Mouse (Mus musculus): ENCODE data around the gene Tnfrsf11a.

Gene Tnfrsf11a

GRCm38 (mm10) chr1:105829171-105829570 lies 48.7 kb downstream of the Tnfrsf11a start:
- no peak for DNase-seq (ENCODE audit: low spot score)

- no peak for DNase-seq (ENCODE audit: low spot score)
Measured at GRCm38 (mm10) chr1:105832784-105833183, 52.3 kb downstream of the Tnfrsf11a start.

GRCm38 (mm10) chr1:105842950-105843349 lies 62.4 kb downstream of the Tnfrsf11a start:
- DNase-seq (ENCODE audit: low spot score), result no peak

- peak; percentile 63 for DNase-seq (ENCODE audit: low spot score)
Measured at GRCm38 (mm10) chr1:105843386-105843785, 62.9 kb downstream of the Tnfrsf11a start.

- DNase-seq (ENCODE audit: low spot score), result peak; percentile 30
Measured at GRCm38 (mm10) chr1:105843856-105844255, 63.3 kb downstream of the Tnfrsf11a start.

- DNase-seq (ENCODE audit: low spot score), result peak; percentile 30
Measured at GRCm38 (mm10) chr1:105844341-105845006, 64.0 kb downstream of the Tnfrsf11a start.

GRCm38 (mm10) chr1:105846431-105846830 lies 65.9 kb downstream of the Tnfrsf11a start:
- DNase-seq (ENCODE audit: low spot score), result no peak

GRCm38 (mm10) chr1:105848806-105849205 lies 68.3 kb downstream of the Tnfrsf11a start:
- DNase-seq (ENCODE audit: low spot score), result no peak

GRCm38 (mm10) chr1:105851341-105851740 lies 70.8 kb downstream of the Tnfrsf11a start:
- no peak for DNase-seq (ENCODE audit: low spot score)

GRCm38 (mm10) chr1:105859740-105860139 lies 79.2 kb downstream of the Tnfrsf11a start:
- no peak for DNase-seq (ENCODE audit: low spot score)

GRCm38 (mm10) chr1:105876589-105876988 lies 96.1 kb downstream of the Tnfrsf11a start:
- DNase-seq (ENCODE audit: low spot score), result no peak

- DNase-seq (ENCODE audit: low spot score), result no peak
Measured at GRCm38 (mm10) chr1:105877808-105878207, 97.3 kb downstream of the Tnfrsf11a start.

- DNase-seq (ENCODE audit: low spot score), result no peak
Measured at GRCm38 (mm10) chr1:105878416-105878815, 97.9 kb downstream of the Tnfrsf11a start.

- peak; percentile 72 for DNase-seq (ENCODE audit: low spot score)
Measured at GRCm38 (mm10) chr1:105880555-105881304, 100.2 kb downstream of the Tnfrsf11a start.

GRCm38 (mm10) chr1:105881466-105881865 lies 100.9 kb downstream of the Tnfrsf11a start:
- no peak for DNase-seq (ENCODE audit: low spot score)

GRCm38 (mm10) chr1:105883498-105883897 lies 103.0 kb downstream of the Tnfrsf11a start:
- no peak for DNase-seq (ENCODE audit: low spot score)

- no peak for DNase-seq (ENCODE audit: low spot score)
Measured at GRCm38 (mm10) chr1:105885101-105885500, 104.6 kb downstream of the Tnfrsf11a start.

- DNase-seq (ENCODE audit: low spot score), result no peak
Measured at GRCm38 (mm10) chr1:105885575-105885974, 105.1 kb downstream of the Tnfrsf11a start.

GRCm38 (mm10) chr1:105886358-105886757 lies 105.8 kb downstream of the Tnfrsf11a start:
- DNase-seq (ENCODE audit: low spot score), result no peak

GRCm38 (mm10) chr1:105891032-105891725 lies 110.7 kb downstream of the Tnfrsf11a start:
- peak; percentile 93 for DNase-seq (ENCODE audit: low spot score)

- no peak for DNase-seq (ENCODE audit: low spot score)
Measured at GRCm38 (mm10) chr1:105895019-105895418, 114.5 kb downstream of the Tnfrsf11a start.
